Mouse (Mus musculus): Measurements from ENCODE around the gene Glo1. TPM values are rescaled to one million over a fixed set of nuclear protein-coding genes. Genes with fewer than 3 reads are reported as not detected.

The Glo1 gene
- total RNA-seq (2023): 10 to 100 TPM; 39.9 to 45.5 TPM

GRCm38 (mm10) chr17:30626719-30627118 is at the start of gene Glo1:
TSS of gene Glo1 (minus strand) at chr17:30626871.

GRCm38 (mm10) chr17:30624132-30624531 is 2.5 kb downstream of the Glo1 start, which contains the start of gene Dnah8:
TSS of gene Dnah8 (plus strand) at chr17:30624354.

GRCm38 (mm10) chr17:30575941-30576773 is 50.5 kb downstream of the Glo1 start, which contains the start of gene Btbd9:
TSS of gene Btbd9 (minus strand) at chr17:30576488.

Other genes starting within 250 kb of the Glo1 start
- 10 to 100 TPM; 58.4 to 61.3 TPM for gene Btbd9, start 50.4 kb downstream of the Glo1 start, total RNA-seq (2023)
- gene Dnah8, start 2.5 kb downstream of the Glo1 start, total RNA-seq (2023): 1 to 10 TPM; 1.5 to 2.0 TPM

Data from monocyte, adult 59 days (primary cell).